Mouse (Mus musculus) brain, adult 2 months (tissue): ENCODE results near the gene Rora.

Source experiments
- DNase-seq: peaks from one replicate; pipeline ENCODE4 v3.0.0; 2011; ENCODE audit warnings: low read depth, low spot score

The Rora gene

DNA sequence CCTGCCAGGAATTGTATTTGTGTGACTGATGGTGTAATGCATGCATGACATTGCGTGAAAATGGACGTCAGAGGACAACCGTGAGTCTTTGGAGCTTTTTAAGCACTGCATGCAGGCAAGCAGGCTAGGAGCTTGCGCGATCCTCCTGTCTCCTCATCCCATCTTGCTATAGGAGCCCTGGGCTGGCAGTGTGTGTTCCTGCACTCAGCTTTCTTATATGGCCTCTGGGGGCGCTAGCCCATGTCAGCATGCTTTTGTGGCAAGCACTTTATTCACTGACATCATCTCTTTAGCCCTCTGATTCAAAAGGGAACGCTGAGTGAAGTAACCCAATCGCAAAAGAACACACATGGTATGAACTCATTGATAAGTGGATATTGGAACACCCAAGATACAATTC, 105.7 kb downstream of the Rora start:
- no peak for DNase-seq

- DNase-seq: peak; percentile 67
Measured at GRCm38 (mm10) chr9:68760329-68760728, 106.7 kb downstream of the Rora start.

- DNase-seq: no peak
Measured at GRCm38 (mm10) chr9:68760876-68761275, 107.3 kb downstream of the Rora start.

- DNase-seq: no peak
Measured at GRCm38 (mm10) chr9:68761672-68762071, 108.1 kb downstream of the Rora start.

DNA sequence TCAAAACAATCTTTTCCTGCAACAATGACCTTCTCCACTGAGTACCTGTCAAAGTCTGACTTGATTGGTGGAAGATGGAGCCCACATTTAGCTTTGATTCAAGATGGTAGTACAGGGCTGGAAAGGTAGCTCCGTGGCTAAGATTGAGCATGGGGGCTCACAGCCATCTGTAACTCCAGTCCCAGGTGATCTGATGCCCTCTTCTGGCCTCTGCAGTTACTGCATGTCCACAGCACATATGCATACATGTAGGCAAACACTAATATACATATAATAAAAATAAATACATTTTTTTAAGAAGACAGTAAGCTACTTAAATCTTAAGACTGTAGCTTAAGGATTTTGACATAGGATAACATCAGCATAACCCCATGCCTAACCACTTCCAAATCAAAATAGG, 112.0 kb downstream of the Rora start:
- DNase-seq: no peak

DNA sequence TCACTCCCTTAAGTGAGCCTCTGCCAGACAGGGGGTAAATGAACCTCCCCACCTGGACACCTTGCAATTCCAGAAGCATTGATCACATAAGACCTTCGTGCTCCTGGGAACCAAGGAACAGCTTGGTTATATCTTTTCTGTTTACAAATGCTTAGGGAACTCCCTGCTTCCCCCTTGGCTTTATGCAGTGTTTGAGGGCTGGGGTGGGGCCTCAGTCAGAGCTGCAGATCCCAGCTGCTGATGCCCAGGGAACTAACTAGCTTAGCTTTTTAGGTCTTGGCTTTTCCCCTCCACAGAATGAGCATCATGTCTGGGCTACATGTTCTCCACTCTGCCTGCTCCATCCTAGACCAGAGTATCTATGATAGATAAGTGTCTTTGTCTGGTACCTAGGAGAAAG, 116.1 kb downstream of the Rora start:
- no peak for DNase-seq

GRCm38 (mm10) chr9:68771383-68771782, 117.8 kb downstream of the Rora start:
- no peak for DNase-seq

- DNase-seq: no peak
Measured at GRCm38 (mm10) chr9:68773770-68774169, 120.2 kb downstream of the Rora start.

DNA sequence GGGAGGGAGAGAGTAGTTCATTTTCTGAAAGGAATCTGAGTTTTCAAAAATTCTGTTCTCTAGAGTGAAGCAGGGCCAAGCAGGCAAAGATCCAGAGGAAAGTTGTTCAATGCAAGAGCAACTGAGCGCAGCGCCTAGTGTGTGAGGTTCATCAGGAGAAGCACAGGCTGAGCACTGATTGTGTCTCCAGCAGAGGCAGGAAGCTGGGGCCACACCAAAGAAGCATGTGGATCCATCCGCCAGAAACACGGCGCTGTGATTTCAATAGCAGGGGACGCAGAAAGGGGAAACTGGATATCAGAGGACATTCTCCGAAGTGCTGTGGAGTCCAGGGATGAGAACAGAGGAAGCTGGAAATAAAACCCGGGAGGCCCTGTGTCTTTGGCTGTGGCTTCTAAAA, 128.4 kb downstream of the Rora start:
- no peak for DNase-seq

DNA sequence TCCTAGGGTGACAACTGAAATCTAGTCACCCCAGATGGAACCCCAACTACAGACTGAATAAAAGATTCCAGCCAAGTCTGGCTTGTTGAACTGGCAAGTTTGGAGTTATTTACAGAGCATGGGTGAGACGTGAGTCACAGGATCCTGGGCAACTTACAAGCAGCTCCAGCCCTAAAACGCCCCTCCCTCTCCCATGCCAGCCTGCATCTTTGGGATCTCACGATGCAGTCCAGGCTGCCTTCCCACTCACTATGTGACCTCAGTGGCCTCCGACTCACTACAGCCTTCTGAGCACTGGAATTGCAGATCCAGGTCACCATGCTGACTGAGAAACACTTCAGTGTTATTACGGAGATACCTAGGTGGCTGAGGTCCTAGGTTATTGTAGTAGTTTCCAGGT, 129.0 kb downstream of the Rora start:
- DNase-seq: peak; percentile 55

DNA sequence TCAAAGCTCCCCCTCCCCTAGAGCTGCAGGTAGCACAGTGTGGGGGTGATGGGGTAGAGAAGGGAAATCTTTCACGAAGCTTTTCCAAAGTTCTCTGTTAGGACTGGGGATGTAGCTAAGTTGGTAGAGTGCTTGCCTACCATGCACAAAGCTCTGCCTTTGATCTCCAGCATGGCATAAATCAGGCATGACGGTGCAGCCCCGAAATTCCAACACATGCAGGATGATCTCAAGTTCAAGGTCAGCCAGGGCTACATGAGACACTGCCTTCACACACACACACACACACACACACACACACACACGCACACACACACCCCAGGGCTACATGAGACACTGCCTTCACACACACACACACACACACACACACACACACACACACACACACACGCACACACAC, 129.7 kb downstream of the Rora start:
- DNase-seq: no peak

DNA sequence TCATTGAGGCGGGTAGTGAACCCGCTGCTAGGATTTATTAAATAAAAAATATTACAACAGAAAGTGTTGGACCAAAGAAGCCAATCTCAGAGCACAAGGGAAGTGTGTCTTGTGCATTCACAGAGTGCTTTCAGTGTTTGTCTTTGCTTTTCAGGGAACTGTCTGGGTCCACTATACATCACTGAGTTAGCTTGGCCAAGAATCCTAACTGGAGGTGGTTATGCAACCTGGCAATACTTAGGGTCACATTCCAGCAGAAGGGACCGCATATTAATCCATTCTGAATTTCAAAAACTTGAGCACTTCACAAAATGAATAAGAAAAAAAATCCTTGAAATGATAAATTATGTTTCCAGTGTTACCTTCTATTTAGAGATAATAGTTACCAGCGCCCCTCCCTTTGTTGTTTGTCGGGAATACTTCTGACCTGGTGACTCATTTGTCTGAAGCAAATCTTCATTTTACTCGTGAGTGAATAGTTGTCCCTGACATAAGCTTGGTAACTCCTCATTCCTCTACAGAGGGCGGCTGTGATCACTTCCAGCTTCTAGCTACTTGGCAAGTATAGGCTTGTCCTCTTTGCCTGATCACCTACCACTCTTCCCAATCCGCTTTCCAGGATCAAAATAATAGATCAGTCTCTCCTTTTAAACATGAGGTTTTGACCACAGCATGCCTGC, 133.2 kb downstream of the Rora start:
- DNase-seq: no peak

- no peak for DNase-seq
Measured at GRCm38 (mm10) chr9:68787665-68788064, 134.1 kb downstream of the Rora start.

DNA sequence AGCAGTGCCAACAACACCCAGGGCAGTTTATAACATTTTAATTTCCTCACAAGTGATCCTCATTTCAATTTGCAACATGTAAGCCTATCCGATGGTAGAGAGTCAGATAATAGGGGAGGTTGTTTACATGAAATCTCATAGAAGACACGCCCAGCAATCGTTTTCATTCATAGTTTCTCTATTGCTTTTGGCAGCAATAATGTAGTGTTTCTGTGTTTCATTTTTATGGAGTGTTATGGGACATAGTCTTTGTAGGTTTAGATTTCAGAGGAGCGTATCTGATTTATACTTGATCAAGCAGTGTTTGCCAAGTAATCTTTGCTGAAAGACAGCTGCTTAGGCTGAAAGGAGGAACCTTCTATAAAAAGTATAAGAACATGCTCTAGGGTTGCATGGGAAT, 137.3 kb downstream of the Rora start:
- DNase-seq: no peak

DNA sequence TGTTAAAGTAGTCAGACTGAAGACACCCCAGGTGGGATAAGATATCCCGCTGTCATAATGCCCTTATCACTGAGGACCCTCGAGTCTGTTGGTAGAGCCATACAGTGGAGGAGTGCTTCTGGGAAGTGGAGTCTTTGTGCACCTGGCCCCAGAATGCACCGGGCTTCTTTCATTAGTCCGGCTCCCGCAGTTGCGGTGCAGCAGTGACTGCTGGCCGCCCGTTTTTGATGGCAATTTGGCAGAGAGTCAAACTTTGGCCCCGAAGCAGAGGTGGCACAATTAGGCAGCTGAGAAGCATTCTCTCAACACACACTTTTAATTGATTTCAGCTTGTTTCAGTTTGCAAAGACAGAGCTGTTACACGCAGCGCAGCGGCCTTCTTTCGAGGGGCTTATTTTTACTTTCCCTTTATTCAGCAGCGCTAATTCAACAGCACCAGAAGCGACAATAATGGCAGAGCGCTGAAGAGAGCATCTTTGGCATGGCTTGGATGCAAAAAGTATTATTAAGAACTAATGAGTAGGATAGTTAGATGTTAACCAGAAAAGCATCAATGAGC, 138.5 kb downstream of the Rora start:
- DNase-seq: peak; percentile 40

GRCm38 (mm10) chr9:68795314-68795713, 141.7 kb downstream of the Rora start:
- no peak for DNase-seq

- no peak for DNase-seq
Measured at GRCm38 (mm10) chr9:68798221-68798620, 144.6 kb downstream of the Rora start.

DNA sequence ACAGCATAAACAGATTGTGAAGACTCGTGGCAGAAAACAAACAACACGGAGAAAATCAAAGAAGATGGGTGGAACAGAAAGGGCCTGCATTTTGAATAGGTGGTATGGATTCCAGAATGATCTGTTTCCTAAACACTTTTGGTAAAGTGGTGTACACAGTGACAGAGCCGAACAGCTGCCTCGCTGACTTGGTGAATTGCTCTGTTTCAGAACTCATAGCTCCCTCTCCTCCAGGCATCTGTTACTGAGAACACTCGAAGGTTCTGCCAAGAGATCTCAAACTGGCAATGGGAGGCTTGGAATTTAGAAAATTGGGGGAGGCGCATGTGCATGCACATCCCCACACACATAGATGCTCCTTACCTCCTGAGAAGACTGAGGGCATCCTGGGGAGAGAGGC, 145.5 kb downstream of the Rora start:
- DNase-seq: peak; percentile 87

DNA sequence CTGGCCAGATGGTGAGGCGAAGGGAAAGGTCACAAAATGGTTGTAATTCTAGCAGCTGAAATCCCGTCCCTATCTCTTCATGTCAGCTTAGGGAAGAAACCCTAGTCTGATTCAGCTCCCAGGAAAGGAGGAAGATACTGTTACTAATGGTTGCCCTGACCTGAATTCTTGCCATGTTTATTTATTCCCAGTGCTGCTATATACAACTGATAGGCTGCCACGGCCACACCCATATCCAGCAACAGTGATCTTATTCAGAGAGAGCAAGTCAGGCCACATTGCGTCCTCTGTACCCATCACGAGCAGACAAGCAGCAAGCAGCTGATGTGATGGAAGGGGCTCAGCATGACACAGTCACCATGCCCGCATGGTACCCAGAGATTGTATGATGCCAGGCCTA, 150.6 kb downstream of the Rora start:
- DNase-seq: peak; percentile 47

DNA sequence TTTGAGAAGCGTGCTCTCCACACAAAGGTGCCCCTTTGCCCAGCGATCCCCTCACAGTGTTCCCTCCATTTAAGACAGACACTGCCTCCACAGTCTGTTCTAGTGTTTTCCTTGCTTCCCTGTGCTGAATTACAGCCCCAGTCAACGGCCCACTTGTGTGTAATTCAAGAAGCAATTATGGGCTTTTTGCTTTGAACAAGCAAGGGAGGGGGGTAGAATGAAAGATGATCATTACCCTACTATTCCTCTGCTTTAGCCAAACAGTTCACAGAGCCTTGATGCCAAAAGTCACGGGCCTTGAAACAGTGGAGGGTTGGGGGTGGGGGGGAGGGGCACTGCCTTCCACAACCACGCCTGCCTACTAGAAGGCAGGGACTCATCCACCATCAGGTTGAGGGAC, 152.2 kb downstream of the Rora start:
- DNase-seq: no peak

DNA sequence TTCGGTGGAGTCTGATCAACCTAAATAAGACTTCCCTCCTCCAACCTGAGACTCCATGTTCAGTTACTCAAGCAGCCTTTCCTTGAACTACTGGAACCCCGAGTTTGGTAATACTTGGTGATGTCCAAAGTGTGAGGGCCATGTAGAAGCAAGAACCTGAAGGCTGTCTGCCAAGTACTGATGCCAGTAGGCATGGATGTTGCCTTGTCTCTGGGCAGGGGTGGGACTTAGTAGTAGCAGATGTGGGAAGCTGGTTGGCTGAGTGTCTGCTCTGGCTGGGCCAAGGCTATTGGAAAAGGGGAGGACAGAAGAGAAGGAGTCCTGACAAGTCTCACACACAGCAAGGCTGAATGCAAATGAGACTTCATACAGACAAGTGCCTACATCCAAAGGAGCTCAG, 154.1 kb downstream of the Rora start:
- no peak for DNase-seq

DNA sequence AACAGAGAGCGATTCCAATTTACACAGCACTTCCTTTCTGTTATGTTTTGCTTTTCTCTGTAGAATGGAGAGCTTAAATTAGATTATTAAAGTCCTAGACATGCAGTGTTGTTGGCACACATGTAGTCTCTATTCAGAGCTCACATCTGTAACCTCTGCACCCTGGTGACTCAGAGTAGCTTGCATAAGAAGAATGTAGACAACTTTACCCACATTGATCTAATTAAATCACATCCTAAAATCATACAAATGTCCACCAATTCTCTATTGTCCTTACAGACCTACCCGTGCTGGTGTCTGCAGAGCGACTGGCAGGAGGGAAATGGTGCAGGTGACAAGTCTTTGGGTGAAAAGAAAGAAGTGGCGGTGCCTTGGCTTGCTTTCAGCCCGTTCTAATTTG, 155.9 kb downstream of the Rora start:
- no peak for DNase-seq

- DNase-seq: peak; percentile 79
Measured at GRCm38 (mm10) chr9:68814723-68815122, 161.1 kb downstream of the Rora start.

DNA sequence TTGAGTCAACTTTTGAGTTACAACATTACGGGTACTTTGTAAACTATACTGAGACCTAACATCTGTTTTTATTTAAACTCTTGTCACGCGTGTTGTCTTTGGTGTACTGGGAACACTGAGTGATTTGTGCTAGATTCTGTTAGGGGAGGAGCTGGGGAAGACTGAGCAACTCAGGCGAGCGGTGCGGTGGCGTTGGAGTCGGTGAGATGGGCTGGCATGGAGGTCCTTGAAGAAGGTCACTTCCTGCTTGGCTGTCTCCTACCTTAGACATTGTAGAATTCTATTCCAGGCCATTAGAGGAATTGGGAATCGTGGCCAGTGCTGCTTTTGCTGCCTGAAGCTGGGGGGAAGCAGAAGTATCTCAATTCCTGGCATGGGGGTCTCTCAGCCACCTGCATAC, 162.3 kb downstream of the Rora start:
- DNase-seq: no peak
